Mouse (Mus musculus) gastrocnemius, postnatal 36 days (tissue): Measurements from ENCODE around the gene Gm826. TPM values are rescaled to one million over a fixed set of nuclear protein-coding genes. Genes with fewer than 3 reads are reported as not detected.

ENCODE experiments used
- DNase-seq, 2 experiments: peaks; one replicate each; pipeline ENCODE4 v3.0.0; 2022
- intact Hi-C: fragments of 180-260 bp; cut with DNase I; formaldehyde crosslinking; loops from one replicate; pipeline ENCODE4 v1.15.1; 2025
- total RNA-seq, 2 experiments: library from RNA; stranded (reverse); gene quantifications; 2 replicates each; pipeline ENCODE4 v1.2.3; 2021

Gene Gm826
- total RNA-seq, 2 experiments from 2014 or later = 3.0 to 3.4 TPM

GRCm38 (mm10) chr2:160303992-160304391 is 30.0 kb downstream of the Gm826 start:
- DNase-seq = no peak
- intact Hi-C loops = no loop called here

DNA sequence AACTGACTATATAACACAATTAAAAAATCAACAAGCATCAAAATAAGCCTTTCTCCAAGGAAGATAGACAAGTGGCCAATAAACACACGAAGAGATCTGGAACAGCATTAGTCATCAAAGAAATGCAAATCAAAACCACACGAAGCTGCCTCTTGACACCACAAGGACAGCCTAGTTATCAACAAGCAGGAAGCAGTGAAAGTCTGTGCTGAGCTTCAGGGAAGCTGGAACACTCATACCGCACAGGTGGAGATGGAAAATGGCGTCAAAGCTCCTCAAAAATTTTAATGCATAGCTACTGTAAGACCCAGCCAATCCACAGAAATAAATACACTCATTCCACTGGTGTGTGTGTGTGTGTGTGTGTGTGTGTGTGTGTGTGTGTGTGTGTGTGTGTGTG is 31.9 kb downstream of the Gm826 start:
- no peak for DNase-seq
- intact Hi-C loops = no loop called here

GRCm38 (mm10) chr2:160298586-160298985 is 35.4 kb downstream of the Gm826 start:
- no peak for DNase-seq
- intact Hi-C loops = no loop called here

GRCm38 (mm10) chr2:160288538-160289151 is 45.3 kb downstream of the Gm826 start:
- intact Hi-C loops = no loop called here
- no peak for DNase-seq

DNA sequence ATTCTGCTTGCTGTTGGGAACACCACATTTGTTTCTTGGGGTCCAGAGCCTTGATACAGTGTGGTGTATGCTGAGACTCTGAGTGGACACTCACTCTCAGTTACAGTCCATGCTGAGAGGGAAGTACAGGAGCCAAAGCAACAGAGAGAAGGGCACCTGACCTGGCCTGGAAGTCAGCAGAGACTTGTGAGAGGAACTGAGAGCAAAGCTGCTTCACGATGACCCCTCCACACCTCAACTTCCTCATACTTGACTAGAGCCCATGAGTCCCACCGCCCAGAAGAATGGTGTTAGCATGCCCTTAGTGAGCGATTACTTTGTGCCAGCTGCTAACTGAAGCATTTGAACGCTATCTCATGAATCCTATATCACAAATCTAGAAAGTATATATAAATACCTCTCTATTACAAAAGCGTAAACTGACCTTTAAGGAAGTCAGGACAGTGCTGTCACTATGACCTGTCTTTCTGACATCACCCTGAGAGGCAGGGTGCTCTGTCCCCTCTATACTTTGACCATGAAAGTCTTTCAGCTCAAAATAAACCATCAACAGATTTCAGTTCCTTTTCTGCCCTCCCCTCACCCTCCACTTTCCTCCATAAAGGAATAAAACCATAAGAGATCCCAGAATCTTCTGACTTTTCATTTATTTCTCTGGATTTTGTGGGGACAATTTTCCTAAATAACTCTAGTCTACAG is 57.9 kb downstream of the Gm826 start:
- DNase-seq = no peak
- intact Hi-C loops = no loop called here

- no peak for DNase-seq
- intact Hi-C loops = no loop called here
These were observed 66.0 kb downstream of the Gm826 start for GRCm38 (mm10) chr2:160267828-160268453.

- no peak for DNase-seq
- intact Hi-C loops = no loop called here
These were observed 70.1 kb downstream of the Gm826 start for GRCm38 (mm10) chr2:160263861-160264260.

- intact Hi-C loops = no loop called here
- DNase-seq = no peak
These were observed 72.4 kb downstream of the Gm826 start for GRCm38 (mm10) chr2:160261538-160261937.

Other genes starting within 250 kb of the Gm826 start
- gene Mafb, start 32.9 kb upstream of the Gm826 start, total RNA-seq = 10 to 100 TPM; 20.6 to 34.2 TPM